Mouse (Mus musculus) intestine, postnatal 0 days (tissue): ENCODE measurements around the gene Il12a. TPM values are rescaled to one million over a fixed set of nuclear protein-coding genes. Genes with fewer than 3 reads are reported as not detected.
"Not testable (repeated sequence)": the region's sequence is repeated elsewhere in the genome, so short reads cannot be mapped to it uniquely, and the experiment has no call there.

Experiments
- ATAC-seq: fragments of 200-750 bp; cut with Nextera tagmentation; 2 replicates; pipeline ENCODE4 v1.8.0; 2017; ENCODE audit warnings: mild to moderate bottlenecking, moderate TSS enrichment, moderate library complexity
- H3K27ac ChIP-seq: fragments of 300-500 bp; sonication (generic); 2 replicates; pipeline ENCODE4 v1.5.1; 2014; ENCODE audit warnings: mild to moderate bottlenecking, low read depth, low read length, moderate library complexity
- H3K27me3 ChIP-seq: fragments of 300-500 bp; sonication (generic); replicated peaks from 2 replicates; pipeline ENCODE4 v1.6.1; 2014; ENCODE audit warnings: low read length, mixed read lengths; ENCODE audit not compliant: control insufficient read depth, insufficient read depth
- H3K36me3 ChIP-seq: fragments of 300-500 bp; sonication (generic); 2 replicates; pipeline ENCODE4 v1.6.1; 2014; ENCODE audit warnings: mild to moderate bottlenecking, moderate library complexity; ENCODE audit not compliant: control insufficient read depth, insufficient read depth
- H3K4me1 ChIP-seq: fragments of 300-500 bp; sonication (generic); replicated peaks from 2 replicates; pipeline ENCODE4 v1.6.1; 2014; ENCODE audit warnings: antibody characterized with exemption, low read length, mixed read lengths; ENCODE audit not compliant: control insufficient read depth, insufficient read depth
- H3K4me2 ChIP-seq: fragments of 300-500 bp; sonication (generic); replicated peaks from 2 replicates; pipeline ENCODE4 v1.6.1; 2014; ENCODE audit warnings: low read depth, mild to moderate bottlenecking, moderate library complexity
- H3K4me3 ChIP-seq: fragments of 300-500 bp; sonication (generic); 2 replicates; pipeline ENCODE4 v1.5.1; 2014; ENCODE audit warnings: low read depth, low read length
- H3K9ac ChIP-seq: fragments of 300-500 bp; sonication (generic); 2 replicates; pipeline ENCODE4 v1.6.1; 2014; ENCODE audit warnings: mild to moderate bottlenecking, low read depth, low read length
- H3K9me3 ChIP-seq: fragments of 300-500 bp; sonication (generic); 2 replicates; pipeline ENCODE4 v1.6.1; 2016; ENCODE audit warnings: mixed run types; ENCODE audit not compliant: control insufficient read depth
- CTCF ChIP-seq: sonication (generic); IDR thresholded peaks from 2 replicates; pipeline ENCODE4 v1.5.1; 2016; ENCODE audit warnings: low read depth, mild to moderate bottlenecking, control low read depth, antibody characterized with exemption, moderate library complexity
- WGBS: fragments of 180-500 bp; shearing (Covaris S2); extraction: QIAGEN DNeasy Blood & Tissue Kit; methylation state at CpG from one replicate; pipeline ENCODE4 v1.1.7; 2014; 5-methylcytosine and 5-hydroxymethylcytosine counted together
- polyA plus RNA-seq: library from polyadenylated mRNA; unstranded; fragments of >200 nt; fragmentation: Nextera tagmentation; extraction: Ambion mirVana; gene quantifications from 2 replicates; pipeline ENCODE4 v1.2.1, GENCODE M21; 2015

Il12a gene
- polyA plus RNA-seq, 1 experiment from 2014 or later: not detected

GRCm38 (mm10) chr3:68717346-68717745 lies 26.9 kb downstream of the Il12a start:
- not testable (repeated sequence) for H3K4me2 ChIP-seq, H3K4me1 ChIP-seq, H3K27me3 ChIP-seq, H3K27ac ChIP-seq, H3K36me3 ChIP-seq, H3K9me3 ChIP-seq, H3K9ac ChIP-seq, ATAC-seq, H3K4me3 ChIP-seq
- WGBS: 45% methylated on average over 5 of the region's 5 CpGs
- TF ChIP-seq CTCF: peak; percentile 72

- Histone ChIP-seq H3K4me2 (no peak overlapping the region), H3K9me3 (no peaks in the 10 kb centered on the region), H3K36me3 (no peaks in the 10 kb centered on the region), H3K9ac (no peak overlapping the region), H3K27me3 (no peaks in the 10 kb centered on the region), H3K27ac (no peak overlapping the region), H3K4me1 (no peaks in the 10 kb centered on the region), H3K4me3 (no peak overlapping the region)
- no peak for ATAC-seq
- TF ChIP-seq CTCF: no peak
- 77% methylated on average over 8 of the region's 8 CpGs for WGBS
Observed at GRCm38 (mm10) chr3:68719229-68719819, 28.9 kb downstream of the Il12a start.

- peak; percentile 72 for TF ChIP-seq CTCF
- Histone ChIP-seq H3K9me3 (no peaks in the 10 kb centered on the region), H3K27me3 (no peaks in the 10 kb centered on the region), H3K27ac (no peak overlapping the region), H3K4me2 (no peak overlapping the region), H3K4me3 (no peak overlapping the region), H3K4me1 (no peaks in the 10 kb centered on the region), H3K9ac (no peak overlapping the region), H3K36me3 (no peaks in the 10 kb centered on the region)
- 47% methylated on average over 13 of the region's 13 CpGs for WGBS
- no peak for ATAC-seq
Observed at GRCm38 (mm10) chr3:68720258-68720657, 29.8 kb downstream of the Il12a start.

- Histone ChIP-seq H3K4me1 (no peaks in the 10 kb centered on the region), H3K36me3 (no peaks in the 10 kb centered on the region), H3K27ac (no peak overlapping the region), H3K9ac (no peak overlapping the region), H3K27me3 (no peaks in the 10 kb centered on the region), H3K9me3 (no peaks in the 10 kb centered on the region), H3K4me3 (no peak overlapping the region), H3K4me2 (no peak overlapping the region)
- WGBS: 67% methylated on average over 7 of the region's 7 CpGs
- ATAC-seq: no peak
- no peak for TF ChIP-seq CTCF
Observed at GRCm38 (mm10) chr3:68741955-68742354, 51.5 kb downstream of the Il12a start.

GRCm38 (mm10) chr3:68742718-68743471 lies 52.5 kb downstream of the Il12a start:
- ATAC-seq: no peak
- WGBS: 75% methylated on average over 9 of the region's 9 CpGs
- Histone ChIP-seq H3K36me3 (no peaks in the 10 kb centered on the region), H3K9me3 (no peaks in the 10 kb centered on the region), H3K4me3 (no peak overlapping the region), H3K4me2 (no peak overlapping the region), H3K9ac (no peak overlapping the region), H3K4me1 (no peaks in the 10 kb centered on the region), H3K27ac (no peak overlapping the region), H3K27me3 (no peaks in the 10 kb centered on the region)
- no peak for TF ChIP-seq CTCF

- no peaks in the 10 kb centered on the region for H3K9me3 ChIP-seq
- H3K9ac ChIP-seq: no peak overlapping the region
- no peak overlapping the region for H3K4me3 ChIP-seq
- H3K4me1 ChIP-seq: no peaks in the 10 kb centered on the region
- ATAC-seq: no peak
- no peaks in the 10 kb centered on the region for H3K27me3 ChIP-seq
- H3K36me3 ChIP-seq: no peaks in the 10 kb centered on the region
- 50% methylated on average over 3 of the region's 3 CpGs for WGBS
- H3K4me2 ChIP-seq: no peak overlapping the region
- no peak for TF ChIP-seq CTCF
- H3K27ac ChIP-seq: no peak overlapping the region
Observed at GRCm38 (mm10) chr3:68743472-68743732, 53.0 kb downstream of the Il12a start.
